Mouse (Mus musculus) E14TG2a.4 (cell line): ENCODE measurements around the gene St3gal3.

ENCODE experiments used
- CTCF ChIP-seq: conservative IDR thresholded peaks from 2 replicates; pipeline ENCODE4 v1.5.1; 2014; ENCODE audit warnings: low read length
- POU5F1 ChIP-seq: IDR thresholded peaks from 2 replicates; pipeline ENCODE4 v1.6.1; 2014; ENCODE audit warnings: low read length, borderline replicate concordance

DNA sequence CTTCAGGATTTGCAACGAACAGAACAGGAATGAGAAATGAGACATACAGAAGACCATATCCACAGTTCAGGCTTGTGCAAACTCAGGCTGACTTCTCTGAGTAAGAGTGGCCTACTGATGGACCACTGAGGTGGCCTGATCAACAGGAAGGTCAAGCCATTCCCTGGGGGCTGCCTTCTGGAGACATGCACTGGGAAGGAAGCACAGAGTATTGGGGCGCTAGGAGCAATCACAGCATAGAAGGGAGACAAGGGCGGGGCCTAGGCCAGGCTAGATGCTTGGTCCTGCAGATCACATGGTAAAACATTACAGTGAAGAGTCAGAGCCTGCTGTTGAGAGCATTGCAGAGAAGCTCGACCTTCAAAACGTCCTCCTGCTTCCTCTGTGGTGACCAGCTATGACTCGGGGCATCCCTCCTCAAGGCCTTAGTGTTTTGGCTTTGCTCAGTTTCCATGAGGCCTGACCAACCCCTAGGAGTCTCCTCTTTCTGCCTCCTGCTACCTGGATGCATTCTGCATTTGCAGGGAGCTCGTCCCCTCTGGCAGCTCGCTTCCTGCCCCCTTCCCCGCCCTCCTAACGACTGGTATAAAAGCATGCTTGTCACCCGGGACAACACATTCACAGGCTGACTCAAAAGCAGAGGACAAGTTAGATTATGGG is 74.8 kb downstream of the St3gal3 start:
- no peak for TF ChIP-seq CTCF
- no peak for TF ChIP-seq POU5F1
